In genomic region chr1:75010203-75010602, GRCm38 (mm10) we compare ENCODE assay signal across 25 mouse cellular contexts. TPM values are rescaled to one million over a fixed set of nuclear protein-coding genes. Genes with fewer than 3 reads are reported as not detected.
DNase-seq lines count a peak whose midpoint lies in the region; ATAC-seq and TF ChIP-seq lines count a peak whose summit lies in the region.
"Had no signal": no experiment of that assay in that cellular context is flagged by ENCODE, and none has a peak within 500 bp of the region (broad histone marks: within the 10 kb centered on the region; RNA-seq: fewer than 3 reads in every experiment).

No protein-coding gene starts in this region.

- 0 out of 2 replicates have a peak overlapping the region, but pooled peaks have one; percentile 8 for H3K27ac ChIP-seq in liver, embryonic 15.5 days (replicated peaks)
- no peak overlapping the region for H3K27ac ChIP-seq in liver, embryonic 11.5 days (ENCODE audit: low read depth, low read length)
- peak overlapping the region; percentile 40; the same call in 1 of the 2 replicates for H3K27ac ChIP-seq in stomach, postnatal 0 days (replicated peaks)
- H3K27ac ChIP-seq: embryonic facial prominence, embryonic 10.5 days; embryonic facial prominence, embryonic 13.5 days; forebrain, embryonic 12.5 days; forebrain, embryonic 15.5 days; heart, adult 2 months; hindbrain, embryonic 12.5 days had no signal

- H3K4me1 ChIP-seq in liver, embryonic 15.5 days (replicated peaks), result peaks cover 7% of the 10 kb centered on the region; the same call in 1 of the 2 replicates
- H3K4me1 ChIP-seq in liver, embryonic 11.5 days (replicated peaks; ENCODE audit: control insufficient read depth, insufficient read depth, low read length), result peaks cover 9% of the 10 kb centered on the region; the same call in 1 of the 2 replicates
- H3K4me1 ChIP-seq in stomach, postnatal 0 days (replicated peaks; ENCODE audit: control insufficient read depth, insufficient read depth), result no peaks in the 10 kb centered on the region; the same call in 1 of the 2 replicates
- H3K4me1 ChIP-seq: forebrain, embryonic 15.5 days; hindbrain, embryonic 12.5 days had no signal

- WGBS in liver, embryonic 15.5 days (ENCODE audit: insufficient replicate concordance), result 26% methylated on average over 2 of the region's 2 CpGs
- 47% methylated on average over 2 of the region's 2 CpGs for whole genome bisulfite sequencing in liver, embryonic 11.5 days
- 36% methylated on average over 2 of the region's 2 CpGs for WGBS in stomach, postnatal 0 days

- TF ChIP-seq CTCF in stomach, postnatal 0 days (IDR thresholded peaks at IDR 0.05; ENCODE audit: low read depth), result no peak

- H3K4me2 ChIP-seq in liver, embryonic 15.5 days, result no peak overlapping the region
- H3K4me2 ChIP-seq in liver, embryonic 11.5 days, result no peak overlapping the region
- H3K4me2 ChIP-seq in stomach, postnatal 0 days (replicated peaks; ENCODE audit: low read depth), result no peak overlapping the region
- H3K4me2 ChIP-seq: embryonic facial prominence, embryonic 13.5 days; forebrain, embryonic 12.5 days; forebrain, embryonic 15.5 days; heart, embryonic 11.5 days; hindbrain, embryonic 12.5 days had no signal

- H3K9ac ChIP-seq in liver, embryonic 15.5 days, result no peak overlapping the region
- no peak overlapping the region for H3K9ac ChIP-seq in liver, embryonic 11.5 days (ENCODE audit: low read depth, low read length)
- H3K9ac ChIP-seq in stomach, postnatal 0 days (ENCODE audit: low read length), result no peak overlapping the region
- H3K9ac ChIP-seq: embryonic facial prominence, embryonic 13.5 days; forebrain, embryonic 12.5 days; forebrain, embryonic 15.5 days; hindbrain, embryonic 12.5 days had no signal

- no peaks in the 10 kb centered on the region for H3K9me3 ChIP-seq in liver, embryonic 15.5 days (replicated peaks)
- H3K9me3 ChIP-seq in liver, embryonic 11.5 days (ENCODE audit: control insufficient read depth, low read length), result no peaks in the 10 kb centered on the region
- no peaks in the 10 kb centered on the region for H3K9me3 ChIP-seq in stomach, postnatal 0 days (ENCODE audit: control insufficient read depth, low read length)
- H3K9me3 ChIP-seq: embryonic facial prominence, embryonic 10.5 days; embryonic facial prominence, embryonic 13.5 days; forebrain, embryonic 12.5 days; forebrain, embryonic 15.5 days; hindbrain, embryonic 12.5 days had no signal

- TF ChIP-seq EP300 in stomach, postnatal 0 days (optimal IDR thresholded peaks at IDR 0.05), result no peak

- H3K36me3 ChIP-seq in liver, embryonic 15.5 days (replicated peaks), result no peaks in the 10 kb centered on the region
- H3K36me3 ChIP-seq in liver, embryonic 11.5 days (ENCODE audit: control insufficient read depth, insufficient read depth, low read length), result no peaks in the 10 kb centered on the region
- H3K36me3 ChIP-seq in stomach, postnatal 0 days (ENCODE audit: control insufficient read depth, insufficient read depth, low read length), result no peaks in the 10 kb centered on the region
- H3K36me3 ChIP-seq: embryonic facial prominence, embryonic 10.5 days; embryonic facial prominence, embryonic 13.5 days; forebrain, embryonic 12.5 days; forebrain, embryonic 15.5 days; hindbrain, embryonic 12.5 days had no signal

- no peak overlapping the region for H3K4me3 ChIP-seq in liver, embryonic 15.5 days (replicated peaks)
- H3K4me3 ChIP-seq in liver, embryonic 11.5 days (ENCODE audit: low read depth, low read length), result no peak overlapping the region
- H3K4me3 ChIP-seq in stomach, postnatal 0 days (ENCODE audit: low read depth, low read length), result no peak overlapping the region
- H3K4me3 ChIP-seq: embryonic facial prominence, embryonic 10.5 days; embryonic facial prominence, embryonic 13.5 days; erythroblast, embryonic 14.5 days; forebrain, embryonic 12.5 days; forebrain, embryonic 15.5 days; heart, adult 2 months; hindbrain, embryonic 12.5 days had no signal

- peak; percentile 49 for DNase-seq in heart, adult 11 months
- no peak for DNase-seq in heart, adult 9 months (ENCODE audit: low spot score in 2 of 2)
- DNase-seq in kidney, postnatal 36 days, result peak; percentile 8 to 21
- no peak for DNase-seq in kidney, postnatal 25 days
- no peak for DNase-seq in liver, embryonic 11.5 days (ENCODE audit: low spot score)
- no peak for DNase-seq in stomach, postnatal 0 days (ENCODE audit: low spot score)
- no peak for DNase-seq in natural killer cell, adult 2 months (ENCODE audit: low spot score in 2 of 2)
- DNase-seq: adrenal gland, adult 8-10 months; adrenal gland, postnatal 25 days; cerebellum, adult 11-12 months; cerebellum, adult 8-10 months; cerebellum, postnatal 10 days; cerebellum, postnatal 36 days; embryo, embryonic 11 days; gastrocnemius, postnatal 25 days; heart, adult 2 months had no signal

- no peaks in the 10 kb centered on the region for H3K27me3 ChIP-seq in liver, embryonic 15.5 days
- no peaks in the 10 kb centered on the region for H3K27me3 ChIP-seq in liver, embryonic 11.5 days (replicated peaks; ENCODE audit: control insufficient read depth, insufficient read depth, low read length)
- no peaks in the 10 kb centered on the region for H3K27me3 ChIP-seq in stomach, postnatal 0 days (ENCODE audit: control insufficient read depth, insufficient read depth, low read length)
- H3K27me3 ChIP-seq: forebrain, embryonic 15.5 days; hindbrain, embryonic 12.5 days had no signal

- ATAC-seq in liver, embryonic 15.5 days (ENCODE audit: insufficient read depth), result no peak; the same call in 1 of the 2 replicates
- no peak for ATAC-seq in liver, embryonic 11.5 days (replicated peaks; ENCODE audit: low FRiP score)
- ATAC-seq in stomach, postnatal 0 days (ENCODE audit: low FRiP score, low TSS enrichment), result no peak
- ATAC-seq: activated CD4-positive, CD25-positive, alpha-beta regulatory T cell, adult 4 months; forebrain, embryonic 15.5 days had no signal

RNA-seq across cellular contexts. Expression of gene Ihh, which starts 58.7 kb away (rescaled TPM):
- 2.4 and 3.1 TPM in 2 replicates for polyA plus RNA-seq in liver, embryonic 15.5 days (2015; fragmentation: Nextera tagmentation; extraction: Ambion mirVana)
- polyA plus RNA-seq in liver, embryonic 11.5 days (2014; fragmentation: Nextera tagmentation; extraction: Ambion mirVana), result 2.2 and 2.7 TPM in 2 replicates
- 25.1 and 25.8 TPM in 2 replicates for polyA plus RNA-seq in stomach, postnatal 0 days (2015; fragmentation: Nextera tagmentation; extraction: Ambion mirVana)
- polyA plus RNA-seq: activated CD4-positive, CD25-positive, alpha-beta regulatory T cell, adult 4 months; embryonic facial prominence, embryonic 10.5 days had no signal

Comparison
In these comparisons a context has a peak if more than half of its experiments do, and no peak if none do; other contexts are left out.
1. DNase-seq: peak in heart, adult 11 months (single experiment) and kidney, postnatal 36 days (2 of 2); none in heart, adult 9 months (0 of 2), kidney, postnatal 25 days (0 of 2), liver, embryonic 11.5 days (single experiment), stomach, postnatal 0 days (single experiment) and natural killer cell, adult 2 months (0 of 2).